Mouse (Mus musculus): Measurements from ENCODE around the gene Cd300lb.

DNA sequence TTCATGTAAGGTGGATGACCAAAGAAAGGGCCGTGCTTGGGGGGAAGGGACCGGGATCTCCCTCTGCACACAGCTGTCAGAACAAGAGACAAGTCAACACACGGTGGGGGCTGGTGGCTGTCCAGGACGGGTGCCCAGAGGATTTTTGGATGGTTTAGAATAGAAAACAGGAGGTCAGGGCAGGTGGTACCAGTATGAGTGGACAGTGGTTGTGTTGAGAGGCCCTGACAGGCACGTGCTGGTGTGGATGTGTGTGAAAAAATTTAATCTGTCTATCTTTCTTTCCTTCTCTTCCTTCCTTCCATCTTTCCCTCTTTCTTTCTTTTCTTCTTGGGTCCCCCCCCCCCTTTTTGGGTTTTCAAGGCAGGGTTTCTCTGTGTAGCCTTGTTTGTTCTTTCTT lies 43.6 kb downstream of the Cd300lb start:
- TF ChIP-seq CTCF (conservative IDR thresholded peaks at IDR 0.05; ENCODE audit: insufficient read depth, insufficient read length, low read depth, low read length), result no peak
- no peak for TF ChIP-seq POLR2A (IDR thresholded peaks at IDR 0.05; ENCODE audit: low read depth, low read length)

All from kidney, adult 2 months (tissue).